Mouse (Mus musculus): Measurements from ENCODE around the gene Esp18.

Esp18 gene

DNA sequence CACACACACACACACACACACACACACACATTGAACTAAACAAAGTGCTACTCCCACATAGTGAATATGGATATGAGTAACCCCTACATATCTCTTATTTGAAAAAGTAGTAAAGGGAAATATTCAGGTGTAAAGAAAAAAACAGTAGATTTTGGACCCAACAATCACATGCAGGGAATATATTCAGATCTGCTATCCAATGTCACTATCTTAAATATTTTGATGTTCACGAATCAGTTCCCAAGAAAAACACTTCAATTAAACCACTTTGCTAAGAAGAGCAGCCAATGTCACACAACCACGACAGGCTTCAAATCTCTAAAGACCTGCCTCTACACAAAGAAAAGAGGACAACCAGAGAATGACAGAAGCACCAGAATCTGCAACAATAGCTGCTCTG, at the start of gene Esp18:
Gene Esp18 (plus strand): TSS at position 301 of the 400 bp plus-strand sequence.
- no peak for DNase-seq

DNA sequence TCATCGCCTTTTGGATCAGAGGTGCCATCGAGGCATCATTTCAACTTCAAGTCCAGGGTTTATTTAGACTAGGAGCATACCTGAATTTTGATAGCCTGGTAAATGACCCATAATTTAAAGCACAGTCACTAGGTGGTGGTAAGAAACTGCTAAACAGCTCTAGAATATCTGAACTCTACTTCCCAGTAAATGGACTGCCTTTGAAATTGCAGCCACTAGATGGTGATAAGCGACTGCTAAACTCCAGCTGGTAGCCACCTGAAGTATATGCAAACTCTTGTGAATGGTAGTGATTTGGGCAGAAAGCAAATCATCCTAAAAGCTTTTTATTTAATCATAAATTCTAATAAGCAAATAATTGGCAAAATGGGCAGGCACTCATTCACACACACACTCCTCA, 42.8 kb upstream of the Esp18 start:
- DNase-seq, result no peak
